Mouse (Mus musculus) kidney, embryonic 14.5 days (tissue): ENCODE results near the gene AI481877. TPM values are rescaled to one million over a fixed set of nuclear protein-coding genes. Genes with fewer than 3 reads are reported as not detected.
"Not testable (repeated sequence)": the region's sequence is repeated elsewhere in the genome, so short reads cannot be mapped to it uniquely, and the experiment has no call there.

Experiments
- ATAC-seq: fragments of 200-750 bp; cut with Nextera tagmentation; 2 replicates; pipeline ENCODE4 v1.8.0; 2017; ENCODE audit warnings: moderate number of reproducible peaks, mild to moderate bottlenecking, moderate TSS enrichment, moderate library complexity; ENCODE audit not compliant: low FRiP score, low TSS enrichment
- H3K27ac ChIP-seq: fragments of 300-500 bp; sonication (generic); 2 replicates; pipeline ENCODE4 v1.5.1; 2014; ENCODE audit warnings: low read depth, mild to moderate bottlenecking, low read length, moderate library complexity, mixed read lengths
- H3K27me3 ChIP-seq: fragments of 300-500 bp; sonication (generic); 2 replicates; pipeline ENCODE4 v1.6.1; 2014; ENCODE audit warnings: mild to moderate bottlenecking, low read length; ENCODE audit not compliant: control insufficient read depth, insufficient read depth
- H3K36me3 ChIP-seq: fragments of 300-500 bp; sonication (generic); 2 replicates; pipeline ENCODE4 v1.6.1; 2014; ENCODE audit warnings: low read length, mixed read lengths; ENCODE audit not compliant: control insufficient read depth, insufficient read depth
- H3K4me1 ChIP-seq: fragments of 300-500 bp; sonication (generic); 2 replicates; pipeline ENCODE4 v1.6.1; 2014; ENCODE audit warnings: low read length, mixed read lengths; ENCODE audit not compliant: control insufficient read depth, insufficient read depth
- H3K4me2 ChIP-seq: fragments of 300-500 bp; sonication (generic); replicated peaks from 2 replicates; pipeline ENCODE4 v1.6.1; 2014; ENCODE audit warnings: low read depth, mild to moderate bottlenecking, low read length
- H3K4me3 ChIP-seq: fragments of 300-500 bp; sonication (generic); 2 replicates; pipeline ENCODE4 v1.5.1; 2014; ENCODE audit warnings: mild to moderate bottlenecking, low read length
- H3K9ac ChIP-seq: fragments of 300-500 bp; sonication (generic); 2 replicates; pipeline ENCODE4 v1.6.1; 2014; ENCODE audit warnings: low read depth, mild to moderate bottlenecking, low read length, moderate library complexity
- H3K9me3 ChIP-seq: fragments of 300-500 bp; sonication (generic); 2 replicates; pipeline ENCODE4 v1.6.1; 2016; ENCODE audit warnings: low read length; ENCODE audit not compliant: control insufficient read depth
- WGBS: fragments of 180-500 bp; shearing (Covaris S2); extraction: QIAGEN DNeasy Blood & Tissue Kit; methylation state at CpG from one replicate; pipeline ENCODE4 v1.1.7; 2014; 5-methylcytosine and 5-hydroxymethylcytosine counted together
- polyA plus RNA-seq: library from polyadenylated mRNA; unstranded; fragments of >200 nt; fragmentation: Nextera tagmentation; extraction: Ambion mirVana; gene quantifications from 2 replicates; pipeline ENCODE4 v1.2.1, GENCODE M21; 2014

The AI481877 gene
- polyA plus RNA-seq = not detected in 2 replicates

DNA sequence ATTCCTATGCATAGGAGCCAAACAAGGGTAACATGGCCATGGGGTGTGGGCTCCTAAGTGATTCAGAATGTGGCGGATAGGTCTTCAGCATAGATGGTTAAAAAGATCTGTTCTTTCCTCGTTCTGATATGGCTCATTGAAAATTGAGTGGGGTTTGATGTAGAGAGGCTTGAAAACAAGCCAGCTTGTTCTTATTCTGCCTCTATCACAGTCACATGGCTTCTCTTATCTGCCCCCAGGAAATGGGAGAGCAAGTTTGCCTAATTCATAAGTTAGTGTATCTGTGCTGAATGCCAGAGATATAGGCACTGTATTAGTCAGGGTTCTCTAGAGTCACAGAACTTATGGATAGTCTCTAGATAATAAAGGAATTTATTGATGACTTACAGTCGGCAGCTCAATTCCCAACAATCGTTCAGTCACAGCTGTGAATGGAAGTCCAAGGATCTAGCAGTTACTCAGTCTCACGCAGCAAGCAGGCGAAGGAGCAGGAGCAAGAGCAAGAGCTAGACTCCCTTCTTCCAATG is at the start of gene AI481877:
Gene AI481877 (minus strand): TSS at position 477 of the 527 bp plus-strand sequence.
- not testable (repeated sequence) for H3K4me2 ChIP-seq, H3K27ac ChIP-seq, ATAC-seq, H3K9ac ChIP-seq, H3K4me1 ChIP-seq, H3K36me3 ChIP-seq, H3K27me3 ChIP-seq, H3K4me3 ChIP-seq, H3K9me3 ChIP-seq
- WGBS = 87% methylated on average over 2 of the region's 6 CpGs

DNA sequence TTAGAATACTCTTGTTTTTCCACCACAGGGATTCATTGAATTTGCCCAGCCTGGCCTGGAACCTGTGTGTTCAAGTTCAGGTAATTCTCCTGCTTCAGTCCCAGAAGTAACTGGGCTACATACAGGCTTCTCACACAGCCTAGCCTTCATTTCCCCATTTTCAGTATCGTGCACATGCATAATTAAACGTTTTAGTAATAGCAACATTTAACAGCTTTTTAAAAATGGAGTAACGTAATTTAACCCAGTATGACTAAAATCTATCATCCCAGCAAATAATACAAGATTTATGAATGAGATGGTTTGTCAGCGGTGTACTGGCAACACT is 49.7 kb upstream of the AI481877 start:
- Histone ChIP-seq H3K27me3 (no peaks in the 10 kb centered on the region), H3K4me2 (peak overlapping the region; percentile 71), H3K9ac (peak overlapping the region; percentile 93; the same call in 1 of the 2 replicates), H3K27ac (peak overlapping the region; percentile 79; the same call in 1 of the 2 replicates), H3K36me3 (no peaks in the 10 kb centered on the region), H3K4me1 (peaks cover 11% of the 10 kb centered on the region), H3K4me3 (peak overlapping the region; percentile 88), H3K9me3 (no peaks in the 10 kb centered on the region)
- no peak for ATAC-seq
- 28% methylated on average over 4 of the region's 4 CpGs for WGBS

DNA sequence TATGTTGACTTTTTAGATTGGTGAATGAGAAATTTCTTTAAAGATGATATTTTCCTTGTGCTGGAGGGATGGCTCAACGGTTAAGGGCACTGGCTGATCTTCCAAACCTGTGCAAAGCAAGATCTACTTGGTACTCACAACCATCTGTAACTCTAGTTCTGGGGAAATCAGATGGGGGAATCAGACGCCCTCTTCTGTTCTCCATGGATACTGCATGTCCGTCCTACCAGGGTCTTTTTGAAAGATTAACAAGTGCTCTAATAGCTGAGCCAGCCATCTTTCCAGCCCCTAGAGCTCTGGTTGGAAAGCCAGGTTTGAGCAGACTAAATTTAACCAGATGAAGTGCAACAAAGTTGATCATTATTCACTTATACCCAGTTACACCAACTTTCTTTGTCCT is 48.5 kb upstream of the AI481877 start:
- WGBS = 22% methylated on average over 3 of the region's 3 CpGs
- no peak overlapping the region for H3K4me3 ChIP-seq

DNA sequence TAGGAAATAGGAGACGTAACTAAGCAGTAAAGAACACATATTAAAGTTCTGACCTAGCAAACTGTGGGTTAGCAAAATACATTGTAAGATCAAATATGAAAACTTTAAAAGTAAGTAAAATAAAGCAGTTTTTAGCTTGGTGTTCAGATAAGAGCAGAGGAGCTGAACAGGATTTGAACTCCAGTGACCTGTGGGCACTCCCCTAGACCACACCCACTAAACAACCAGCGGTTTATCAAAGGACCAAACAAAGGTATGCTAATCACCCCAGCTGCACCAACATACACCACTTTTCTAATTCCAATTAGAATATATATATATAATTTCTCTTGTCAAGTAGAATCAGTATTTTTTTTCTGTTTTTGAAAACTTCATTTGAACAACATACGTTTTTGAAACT is 46.9 kb upstream of the AI481877 start:
- H3K9ac ChIP-seq = no peak overlapping the region
- H3K4me2 ChIP-seq = no peak overlapping the region
- no peak for ATAC-seq
- no peak overlapping the region for H3K27ac ChIP-seq
- H3K27me3 ChIP-seq = no peaks in the 10 kb centered on the region
- 67% methylated on average over 3 of the region's 3 CpGs for whole genome bisulfite sequencing
- no peaks in the 10 kb centered on the region for H3K9me3 ChIP-seq
- H3K4me1 ChIP-seq = peaks cover 7% of the 10 kb centered on the region
- H3K36me3 ChIP-seq = no peaks in the 10 kb centered on the region
- no peak overlapping the region for H3K4me3 ChIP-seq

More for the DNA sequence above, 48.5 kb upstream of the AI481877 start:
- Histone ChIP-seq H3K36me3 (no peaks in the 10 kb centered on the region), H3K27ac (no peak overlapping the region), H3K4me1 (peaks cover 11% of the 10 kb centered on the region), H3K9ac (no peak overlapping the region), H3K27me3 (no peaks in the 10 kb centered on the region), H3K9me3 (no peaks in the 10 kb centered on the region), H3K4me2 (no peak overlapping the region)
- ATAC-seq = no peak

DNA sequence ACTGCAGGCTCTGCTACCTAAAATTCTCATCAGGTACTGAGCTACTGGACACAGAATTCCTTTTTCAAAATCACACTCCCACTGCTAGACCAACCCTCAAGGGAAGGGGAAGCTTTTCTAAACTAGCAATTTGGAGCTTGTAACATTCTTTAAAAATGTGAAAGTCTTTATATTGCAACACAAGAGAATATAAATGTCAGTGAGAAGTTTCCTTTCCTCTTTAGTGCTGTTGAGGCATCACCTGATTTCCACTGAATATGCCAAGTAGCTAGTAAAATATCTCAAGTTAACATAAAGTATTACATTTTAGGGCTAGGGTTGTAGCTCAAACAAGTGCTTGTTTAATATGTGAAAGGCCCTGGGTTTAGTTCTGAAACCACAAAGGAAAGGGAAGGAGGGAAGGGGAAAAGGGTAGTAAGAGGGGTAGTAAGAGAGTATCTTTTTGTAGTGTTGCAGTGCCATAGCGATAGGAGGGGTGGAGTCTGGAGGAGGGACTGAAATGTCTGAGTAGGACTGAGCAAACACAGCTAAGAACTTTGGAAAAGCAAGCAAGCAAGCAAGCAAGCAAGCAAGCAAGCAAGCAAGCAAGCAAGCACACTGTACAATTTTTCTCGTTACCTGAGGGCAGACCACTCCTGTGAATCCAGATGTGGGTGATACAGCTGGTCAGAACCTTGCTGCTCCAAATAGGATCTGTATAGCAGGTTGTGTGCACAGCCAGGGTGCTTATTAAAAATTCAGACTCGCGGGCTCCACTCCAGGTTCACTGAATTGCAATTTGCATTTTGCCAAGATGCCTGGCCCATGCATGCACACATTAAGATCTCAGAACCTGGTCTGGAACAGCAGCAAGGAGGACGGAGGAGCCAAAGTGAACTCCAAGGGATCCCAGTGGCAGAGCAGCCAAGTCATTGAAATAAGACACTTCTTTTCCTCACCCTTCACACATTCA is 42.8 kb upstream of the AI481877 start:
- Histone ChIP-seq H3K27ac (no peak overlapping the region), H3K4me1 (no peaks in the 10 kb centered on the region), H3K36me3 (no peaks in the 10 kb centered on the region), H3K4me2 (no peak overlapping the region), H3K4me3 (no peak overlapping the region), H3K9ac (no peak overlapping the region), H3K27me3 (no peaks in the 10 kb centered on the region), H3K9me3 (no peaks in the 10 kb centered on the region)
- WGBS = 43% methylated on average over 5 of the region's 5 CpGs
- ATAC-seq = no peak

DNA sequence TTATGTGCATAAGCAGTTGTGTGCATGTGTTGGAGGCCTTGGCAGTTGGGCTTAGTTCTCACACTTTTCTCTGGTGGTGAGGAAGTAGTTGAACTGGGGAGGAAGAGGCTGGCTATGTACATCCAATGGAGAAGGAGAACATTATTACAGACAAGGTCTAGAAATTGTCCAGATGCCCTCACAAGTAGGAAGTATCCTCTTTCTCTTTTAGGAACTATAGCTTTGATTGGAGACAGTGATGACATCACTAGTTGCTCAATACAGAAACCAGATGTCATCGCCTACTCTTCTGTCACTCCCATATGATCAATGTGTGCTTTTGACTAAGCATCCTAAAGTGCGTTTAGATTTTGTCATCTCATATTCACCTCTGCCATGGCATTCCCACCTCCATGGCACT is 38.8 kb upstream of the AI481877 start:
- Histone ChIP-seq H3K9me3 (no peaks in the 10 kb centered on the region), H3K4me1 (no peaks in the 10 kb centered on the region), H3K27ac (no peak overlapping the region), H3K4me2 (no peak overlapping the region), H3K36me3 (no peaks in the 10 kb centered on the region), H3K4me3 (no peak overlapping the region), H3K9ac (no peak overlapping the region), H3K27me3 (no peaks in the 10 kb centered on the region)
- ATAC-seq = no peak
- WGBS = 92% methylated on average over 2 of the region's 2 CpGs

DNA sequence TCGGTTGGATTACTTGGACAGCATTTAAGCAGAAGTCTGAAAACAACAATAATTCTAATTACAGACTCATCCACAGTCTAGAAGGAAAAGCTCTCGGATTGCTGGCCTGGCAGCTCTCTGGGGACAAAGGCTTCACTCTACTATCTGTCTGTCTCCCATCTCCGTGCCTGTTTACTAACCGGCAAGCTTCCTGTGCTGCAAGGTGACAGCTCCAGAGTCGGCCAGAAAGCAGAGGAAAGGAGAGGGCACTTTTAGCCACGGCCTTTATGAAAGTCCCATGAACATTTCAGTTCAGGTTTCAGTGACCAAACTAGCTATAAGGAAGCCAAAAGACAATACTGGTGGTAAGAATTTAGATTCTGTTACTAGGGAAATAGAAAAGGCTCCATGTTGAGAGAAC is 37.1 kb upstream of the AI481877 start:
- no peak overlapping the region for H3K4me3 ChIP-seq
- H3K9ac ChIP-seq = no peak overlapping the region
- ATAC-seq = no peak
- no peaks in the 10 kb centered on the region for H3K4me1 ChIP-seq
- H3K36me3 ChIP-seq = no peaks in the 10 kb centered on the region
- no peak overlapping the region for H3K4me2 ChIP-seq
- 39% methylated on average over 6 of the region's 6 CpGs for WGBS
- H3K27me3 ChIP-seq = no peaks in the 10 kb centered on the region
- H3K27ac ChIP-seq = no peak overlapping the region
- no peaks in the 10 kb centered on the region for H3K9me3 ChIP-seq

DNA sequence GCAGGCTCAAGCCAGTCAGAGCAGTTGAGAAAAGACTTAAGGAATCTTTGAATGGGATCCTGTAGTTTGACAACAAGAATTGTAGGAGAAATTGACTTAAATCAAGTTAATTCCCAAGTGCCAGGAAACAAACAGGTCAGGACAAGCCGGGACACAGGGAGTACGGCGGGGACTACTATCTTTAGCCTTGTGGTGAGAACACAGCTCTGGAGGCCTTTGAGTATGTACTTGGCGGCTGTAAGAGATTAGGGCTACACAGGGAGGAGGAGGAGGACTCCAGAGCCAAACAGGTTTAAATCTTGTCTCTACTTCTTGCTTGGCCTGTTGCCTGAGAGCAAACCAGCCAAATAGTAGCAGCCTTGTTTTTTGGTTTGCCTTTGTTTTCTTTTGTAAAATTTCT is 36.2 kb upstream of the AI481877 start:
- H3K36me3 ChIP-seq = no peaks in the 10 kb centered on the region
- no peaks in the 10 kb centered on the region for H3K4me1 ChIP-seq

DNA sequence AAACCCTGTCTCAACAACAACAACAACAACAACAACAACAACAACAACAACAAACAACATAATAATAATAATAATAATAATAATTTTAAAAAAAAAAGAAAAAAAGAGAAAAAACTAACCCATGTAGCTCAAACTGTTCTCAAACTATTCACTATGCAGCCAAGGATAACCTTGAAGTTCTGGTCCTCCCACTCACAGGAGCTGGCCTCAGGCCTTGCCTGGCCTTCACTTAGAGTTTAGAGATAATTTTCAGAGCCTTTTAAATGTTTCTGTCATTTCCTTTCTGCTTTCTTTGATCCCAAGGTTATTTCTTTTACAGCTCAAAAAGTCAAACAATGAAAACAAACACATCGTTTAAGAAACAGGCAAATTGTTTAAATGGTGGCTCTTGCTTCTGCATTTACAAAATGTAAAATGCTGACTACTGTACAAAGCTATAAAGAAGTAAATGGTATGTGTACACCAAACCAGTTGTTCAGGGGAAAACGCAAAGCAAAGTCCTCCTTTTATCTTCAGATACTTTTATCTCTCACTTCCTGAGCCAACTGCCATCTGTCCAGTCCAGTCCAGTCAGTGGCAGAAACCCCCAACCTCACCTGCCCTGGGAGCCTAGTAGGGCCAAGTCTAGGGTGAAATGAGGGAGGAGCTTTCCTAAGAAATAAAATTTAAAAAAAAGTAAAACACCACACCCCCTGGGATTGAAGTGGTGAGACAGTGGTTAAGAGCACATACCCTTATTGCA is 34.6 kb upstream of the AI481877 start:
- 54% methylated on average over 2 of the region's 2 CpGs for WGBS
- Histone ChIP-seq H3K4me3 (no peak overlapping the region), H3K27ac (no peak overlapping the region), H3K27me3 (no peaks in the 10 kb centered on the region), H3K4me2 (no peak overlapping the region), H3K9ac (no peak overlapping the region), H3K4me1 (no peaks in the 10 kb centered on the region), H3K36me3 (no peaks in the 10 kb centered on the region), H3K9me3 (no peaks in the 10 kb centered on the region)
- ATAC-seq = no peak

More for the DNA sequence above, 36.2 kb upstream of the AI481877 start:
- H3K9ac ChIP-seq = no peak overlapping the region
- H3K4me2 ChIP-seq = no peak overlapping the region
- H3K27ac ChIP-seq = no peak overlapping the region
- 64% methylated on average over 4 of the region's 4 CpGs for WGBS
- no peaks in the 10 kb centered on the region for H3K9me3 ChIP-seq
- H3K27me3 ChIP-seq = no peaks in the 10 kb centered on the region
- no peak for ATAC-seq
- no peak overlapping the region for H3K4me3 ChIP-seq
